Mouse (Mus musculus) induced T-regulatory cell, adult 2 months (primary cell): Measurements from ENCODE around the gene Actrt1.

Experiments used
- DNase-seq: peaks from one replicate; pipeline ENCODE4 v3.0.0-alpha.2; 2012; ENCODE audit warnings: low read depth

Gene Actrt1

GRCm38 (mm10) chrX:46328707-46329106, at the start of gene Actrt1:
TSS of gene Actrt1 (plus strand) at chrX:46329007.
- DNase-seq, result no peak

GRCm38 (mm10) chrX:46331463-46332115, 2.8 kb downstream of the Actrt1 start:
- DNase-seq, result no peak
